Mouse (Mus musculus) ES-CJ7 (cell line): ENCODE results near the gene Olfr437.
A peak's percentile ranks its signal among the peaks of the same experiment; 100 is the strongest.
"Not testable (repeated sequence)": the region's sequence is repeated elsewhere in the genome, so short reads cannot be mapped to it uniquely, and the experiment has no call there.

ENCODE experiments used
- DNase-seq: peaks from one replicate; pipeline ENCODE4 v3.0.0; 2011; ENCODE audit warnings: low read depth, low spot score

The Olfr437 gene

GRCm38 (mm10) chr6:43162982-43163381 lies at the start of gene Olfr437:
Gene Olfr437 (plus strand): TSS chr6:43163282.
- no peak for DNase-seq

- DNase-seq: not testable (repeated sequence)
Measured at GRCm38 (mm10) chr6:43146267-43146666, 16.8 kb upstream of the Olfr437 start, which contains the start of gene Olfr237-ps1. Gene Olfr237-ps1 (plus strand): TSS chr6:43146567.

GRCm38 (mm10) chr6:43159502-43159901 lies 3.6 kb upstream of the Olfr437 start:
- no peak for DNase-seq

- DNase-seq: no peak
Measured at GRCm38 (mm10) chr6:43167246-43167645, 4.2 kb downstream of the Olfr437 start.

- DNase-seq: no peak
Measured at GRCm38 (mm10) chr6:43171840-43172239, 8.8 kb downstream of the Olfr437 start, which contains the start of gene Olfr13. Gene Olfr13 (plus strand): TSS chr6:43172140.

GRCm38 (mm10) chr6:43178129-43178528 lies 15.0 kb downstream of the Olfr437 start:
- DNase-seq: no peak

GRCm38 (mm10) chr6:43178584-43179501 lies 15.8 kb downstream of the Olfr437 start:
- no peak for DNase-seq

GRCm38 (mm10) chr6:43190986-43191385 lies 27.9 kb downstream of the Olfr437 start:
- DNase-seq: no peak

- no peak for DNase-seq
Measured at GRCm38 (mm10) chr6:43196781-43197180, 33.7 kb downstream of the Olfr437 start, which contains the start of gene Olfr435. Gene Olfr435 (plus strand): TSS chr6:43197146.

GRCm38 (mm10) chr6:43198094-43198493 lies 35.0 kb downstream of the Olfr437 start:
- DNase-seq: no peak

- no peak for DNase-seq
Measured at GRCm38 (mm10) chr6:43202786-43203185, 39.7 kb downstream of the Olfr437 start.

- DNase-seq: peak; percentile 76
Measured at GRCm38 (mm10) chr6:43205355-43205754, 42.3 kb downstream of the Olfr437 start.

GRCm38 (mm10) chr6:43212873-43213272 lies 49.8 kb downstream of the Olfr437 start, which contains the start of gene Olfr434:
Gene Olfr434 (plus strand): TSS chr6:43213021.
- not testable (repeated sequence) for DNase-seq
